Mouse (Mus musculus): ENCODE results near the gene Nags. TPM values are rescaled to one million over a fixed set of nuclear protein-coding genes. Genes with fewer than 3 reads are reported as not detected.

Gene Nags
- total and polyA plus RNA-seq, 3 experiments: 5.4 to 9.7 TPM; not detected in 1

- Histone ChIP-seq H3K27ac (ENCODE audit: control insufficient read depth, low read depth, low read length) (peak overlapping the region; percentile 90), H3K9ac (ENCODE audit: control insufficient read depth, low read depth, low read length, poor library complexity, severe bottlenecking) (peak overlapping the region; percentile 92), H3K4me1 (ENCODE audit: control insufficient read depth in 1 of 2, insufficient read depth in 2 of 2, low read length in 2 of 2) (peaks cover 10 to 46% of the 10 kb centered on the region in 2 experiments), H3K36me3 (ENCODE audit: control insufficient read depth in 1 of 2, insufficient read depth in 2 of 2, low read length in 2 of 2) (peaks cover 0 to 46% of the 10 kb centered on the region in 2 experiments; a peak in 2 of 4 replicates), H3K4me3 (ENCODE audit: control insufficient read depth in 1 of 2, insufficient read depth in 1 of 2, low read depth in 2 of 2, low read length in 2 of 2) (peak overlapping the region; percentile 75 to 88), H3K79me2 (ENCODE audit: control insufficient read depth, insufficient read depth, low read length, poor library complexity) (peaks cover 16% of the 10 kb centered on the region), H3K27me3 (ENCODE audit: control insufficient read depth in 1 of 2, insufficient read depth in 2 of 2, low read length in 2 of 2) (no peaks in the 10 kb centered on the region), H3K9me3 (replicated peaks; ENCODE audit: insufficient read depth, low read length) (no peaks in the 10 kb centered on the region)
- TF ChIP-seq MYC (IDR thresholded peaks at IDR 0.05; ENCODE audit: low read depth, low read length) (no peak), MEF2A (IDR thresholded peaks at IDR 0.05; ENCODE audit: extremely low read depth, insufficient replicate concordance, low read depth, low read length, poor library complexity, severe bottlenecking) (no peak), ZNF384 (IDR thresholded peaks at IDR 0.05; ENCODE audit: low read depth, low read length) (no peak), CHD2 (IDR thresholded peaks at IDR 0.05; ENCODE audit: low read length) (no peak), ZMIZ1 (IDR thresholded peaks at IDR 0.05; ENCODE audit: low read depth, low read length) (no peak; the same call in 1 of the 2 replicates), ZKSCAN1 (IDR thresholded peaks at IDR 0.05; ENCODE audit: low read depth, low read length) (no peak), ZC3H11A (IDR thresholded peaks at IDR 0.05; ENCODE audit: low read depth, low read length) (no peak), SMC3 (IDR thresholded peaks at IDR 0.05; ENCODE audit: low read depth, low read length) (no peak), ETS1 (IDR thresholded peaks at IDR 0.05; ENCODE audit: low read depth, low read length) (0 out of 2 replicates have a peak, but pooled peaks have one; percentile 50), NELFE (IDR thresholded peaks at IDR 0.05; ENCODE audit: low read depth, low read length) (peak; percentile 55; the same call in 1 of the 2 replicates), GATA1 (IDR thresholded peaks at IDR 0.05; ENCODE audit: low read depth, low read length) (peak; percentile 78), POLR2A (IDR thresholded peaks at IDR 0.05; ENCODE audit: control insufficient read depth in 1 of 2, insufficient read depth in 1 of 2, low read depth in 1 of 2, low read length in 2 of 2, poor library complexity in 1 of 2) (peak in 1 of 2 experiments; percentile 14; a peak in 1 of 4 replicates), EP300 (IDR thresholded peaks at IDR 0.05; ENCODE audit: low read depth in 1 of 2, low read length in 2 of 2) (peak; percentile 91 to 96), KAT2A (conservative IDR thresholded peaks at IDR 0.05; ENCODE audit: low read depth, low read length) (no peak), UBTF (IDR thresholded peaks at IDR 0.05; ENCODE audit: borderline replicate concordance, insufficient read depth, low read depth, low read length) (no peak), TCF12 (IDR thresholded peaks at IDR 0.05; ENCODE audit: low read depth, low read length) (peak; percentile 85), POLR2AphosphoS2 (IDR thresholded peaks at IDR 0.05; ENCODE audit: low read length) (no peak; the same call in 1 of the 2 replicates), MAZ (IDR thresholded peaks at IDR 0.05; ENCODE audit: low read depth, low read length) (no peak), SIN3A (IDR thresholded peaks at IDR 0.05; ENCODE audit: low read length) (no peak), RAD21 (IDR thresholded peaks at IDR 0.05; ENCODE audit: low read depth, low read length) (no peak), TAL1 (IDR thresholded peaks at IDR 0.05; ENCODE audit: low read length) (peak; percentile 31; the same call in 1 of the 2 replicates), NRF1 (IDR thresholded peaks at IDR 0.05; ENCODE audit: insufficient read depth, low read depth, low read length, poor library complexity, severe bottlenecking) (no peak), POLR2AphosphoS5 (IDR thresholded peaks at IDR 0.05; ENCODE audit: borderline replicate concordance, low read depth, low read length) (no peak), TBP (IDR thresholded peaks at IDR 0.05; ENCODE audit: low read depth, low read length) (peak; percentile 55), MAX (IDR thresholded peaks at IDR 0.05; ENCODE audit: low read length) (no peak), MAFK (IDR thresholded peaks at IDR 0.05; ENCODE audit: borderline replicate concordance, low read depth, low read length) (no peak), CTCF (IDR thresholded peaks at IDR 0.05 in 2 of 3, conservative IDR thresholded peaks at IDR 0.05 in 1 of 3; ENCODE audit: control insufficient read depth in 1 of 3, insufficient read depth in 1 of 3, low read depth in 2 of 3, low read length in 3 of 3, poor library complexity in 1 of 3, severe bottlenecking in 1 of 3) (no peak), USF2 (IDR thresholded peaks at IDR 0.05; ENCODE audit: borderline replicate concordance in 1 of 2, insufficient read depth in 1 of 2, low read depth in 1 of 2, low read length in 2 of 2) (no peak), RCOR1 (IDR thresholded peaks at IDR 0.05; ENCODE audit: low read depth, low read length) (peak; percentile 58), BHLHE40 (IDR thresholded peaks at IDR 0.05; ENCODE audit: borderline replicate concordance, low read depth, low read length) (no peak), MYB (IDR thresholded peaks at IDR 0.05; ENCODE audit: low read depth, low read length) (peak; percentile 95)
- DNase-seq (ENCODE audit: low read depth, low spot score): peak; percentile 77
Measured at GRCm38 (mm10) chr11:102190848-102191247, 45.5 kb downstream of the Nags start.

Data from MEL (cell line).